Comparison of ENCODE assay signal across 16 mouse cellular contexts in genomic region chr10:21452611-21453010, GRCm38 (mm10).
"Had no signal": no experiment of that assay in that cellular context is flagged by ENCODE, and none has a peak within 500 bp of the region (broad histone marks: within the 10 kb centered on the region; RNA-seq: fewer than 3 reads in every experiment).

No protein-coding gene starts in this region.

- H3K36me3 ChIP-seq: neural tube, embryonic 12.5 days; neural tube, embryonic 13.5 days; neural tube, embryonic 15.5 days; stomach, embryonic 15.5 days had no signal

- H3K9ac ChIP-seq: neural tube, embryonic 12.5 days; neural tube, embryonic 13.5 days; neural tube, embryonic 15.5 days; stomach, embryonic 15.5 days had no signal

- H3K27ac ChIP-seq: neural tube, embryonic 12.5 days; neural tube, embryonic 13.5 days; neural tube, embryonic 15.5 days; stomach, embryonic 15.5 days; stomach, postnatal 0 days had no signal

- H3K9me3 ChIP-seq: neural tube, embryonic 12.5 days; neural tube, embryonic 13.5 days; neural tube, embryonic 15.5 days; stomach, embryonic 15.5 days had no signal

- H3K4me3 ChIP-seq: neural tube, embryonic 12.5 days; neural tube, embryonic 13.5 days; neural tube, embryonic 15.5 days; stomach, embryonic 15.5 days had no signal

- H3K4me1 ChIP-seq: stomach, embryonic 15.5 days had no signal

- H3K27me3 ChIP-seq: neural tube, embryonic 12.5 days; neural tube, embryonic 13.5 days; neural tube, embryonic 15.5 days; stomach, embryonic 15.5 days had no signal

- DNase-seq: retina, postnatal 1 day; right cerebral cortex, postnatal 14 days; right cerebral cortex, postnatal 25 days; right cerebral cortex, postnatal 4 days; spleen, adult 18-20 months; thymus, adult 18-20 months; thymus, adult 2 months; thymus, postnatal 14 days; thymus, postnatal 25 days; thymus, postnatal 36 days; thymus, postnatal 4 days had no signal

- H3K4me2 ChIP-seq: neural tube, embryonic 12.5 days; neural tube, embryonic 13.5 days; neural tube, embryonic 15.5 days; stomach, embryonic 15.5 days had no signal
